Mouse (Mus musculus) lung, embryonic 15.5 days (tissue): ENCODE measurements around the gene Sdhaf1. TPM values are rescaled to one million over a fixed set of nuclear protein-coding genes. Genes with fewer than 3 reads are reported as not detected.

Experiments
- ATAC-seq: fragments of 200-750 bp; cut with Nextera tagmentation; 2 replicates; pipeline ENCODE4 v1.8.0; 2017; ENCODE audit warnings: moderate number of reproducible peaks, borderline replicate concordance; ENCODE audit not compliant: low FRiP score, low TSS enrichment; ENCODE audit errors: extremely low read depth
- H3K27ac ChIP-seq: fragments of 300-500 bp; sonication (generic); 2 replicates; pipeline ENCODE4 v1.5.1; 2015; ENCODE audit warnings: moderate library complexity, mild to moderate bottlenecking, inconsistent platforms
- H3K27me3 ChIP-seq: fragments of 300-500 bp; sonication (generic); 2 replicates; pipeline ENCODE4 v1.6.1; 2015; ENCODE audit warnings: inconsistent platforms
- H3K36me3 ChIP-seq: fragments of 300-500 bp; sonication (generic); 2 replicates; pipeline ENCODE4 v1.6.1; 2015; ENCODE audit warnings: inconsistent platforms
- H3K4me1 ChIP-seq: fragments of 300-500 bp; sonication (generic); 2 replicates; pipeline ENCODE4 v1.6.1; 2015; ENCODE audit warnings: inconsistent platforms
- H3K4me2 ChIP-seq: fragments of 300-500 bp; sonication (generic); 2 replicates; pipeline ENCODE4 v1.6.1; 2015; ENCODE audit warnings: inconsistent platforms, mild to moderate bottlenecking, moderate library complexity
- H3K4me3 ChIP-seq: fragments of 300-500 bp; sonication (generic); 2 replicates; pipeline ENCODE4 v1.5.1; 2015; ENCODE audit warnings: mild to moderate bottlenecking, inconsistent platforms
- H3K9ac ChIP-seq: fragments of 300-500 bp; sonication (generic); 2 replicates; pipeline ENCODE4 v1.6.1; 2015; ENCODE audit warnings: inconsistent platforms
- H3K9me3 ChIP-seq: fragments of 300-500 bp; sonication (generic); 2 replicates; pipeline ENCODE4 v1.6.1; 2016; ENCODE audit warnings: inconsistent platforms
- WGBS: fragments of 180-500 bp; shearing (Covaris S2); methylation state at CpG from one replicate; pipeline ENCODE4 v1.1.7; 2015; 5-methylcytosine and 5-hydroxymethylcytosine counted together
- polyA plus RNA-seq: library from polyadenylated mRNA; unstranded; fragments of >200 nt; fragmentation: Nextera tagmentation; extraction: Ambion mirVana; gene quantifications from 2 replicates; pipeline ENCODE4 v1.2.1, GENCODE M21; 2015

Sdhaf1 gene
- polyA plus RNA-seq, 1 experiment from 2014 or later = 19.5 TPM

DNA sequence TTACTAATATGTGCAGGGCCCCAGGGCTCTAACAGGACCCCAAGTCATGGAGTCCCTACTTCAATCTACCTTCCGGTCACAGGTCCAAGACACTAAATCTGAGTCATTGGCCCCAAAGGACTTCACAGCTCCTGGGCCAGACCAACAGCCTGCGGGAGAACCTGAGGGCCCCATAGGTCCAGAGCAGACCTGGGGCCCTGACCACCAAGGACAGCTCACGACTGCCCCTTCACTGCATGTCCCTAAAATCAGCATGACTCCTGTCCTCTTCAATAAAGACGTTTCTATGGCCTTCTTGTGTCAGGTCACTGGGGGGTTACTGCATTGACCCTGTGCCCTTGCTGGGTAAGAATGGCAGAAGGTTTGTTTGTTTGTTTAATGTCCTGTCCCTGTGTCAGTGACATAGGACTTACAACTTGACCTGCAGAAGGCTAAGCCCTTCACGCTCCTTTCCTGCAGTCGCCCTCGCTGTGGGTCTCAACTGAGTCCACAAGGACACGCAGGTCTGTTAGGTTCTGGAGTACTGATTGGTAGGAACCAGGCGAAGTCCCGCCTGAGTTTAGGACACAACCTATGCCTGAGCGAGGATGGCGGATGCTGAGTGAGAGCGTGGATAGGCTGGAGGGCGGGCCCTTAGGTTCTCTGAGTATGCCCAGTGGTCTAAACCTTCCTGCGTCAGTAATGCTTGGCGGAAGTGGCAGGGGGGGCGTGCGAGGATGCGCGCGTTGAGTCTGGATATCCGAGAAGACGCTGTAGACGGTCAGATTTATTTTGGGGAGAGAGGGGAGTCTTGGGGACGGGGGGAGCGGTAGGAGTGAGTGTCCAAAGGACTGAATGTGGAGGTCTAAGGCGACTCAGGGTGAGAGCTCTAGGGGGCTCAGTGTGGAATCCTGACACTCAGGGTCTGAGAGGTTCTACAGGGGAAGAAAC lies 15.4 kb downstream of the Sdhaf1 start, which contains the start of gene Alkbh6:
Gene Alkbh6, plus strand, starts transcription at position 642 of the 930 bp plus-strand sequence.
- Histone ChIP-seq H3K9me3 (no peaks in the 10 kb centered on the region), H3K27me3 (no peaks in the 10 kb centered on the region), H3K9ac (peak within 1 kb of the TSS; percentile 48), H3K4me1 (peaks cover 13% of the 10 kb centered on the region), H3K4me3 (peak within 1 kb of the TSS; percentile 59), H3K27ac (peak within 1 kb of the TSS; percentile 41; the same call in 1 of the 2 replicates), H3K4me2 (peak within 1 kb of the TSS; percentile 83), H3K36me3 (peaks cover 5% of the 10 kb centered on the region; the same call in 1 of the 2 replicates)
- ATAC-seq = peak; percentile 99
- WGBS = 3% methylated on average over 27 of the region's 27 CpGs

DNA sequence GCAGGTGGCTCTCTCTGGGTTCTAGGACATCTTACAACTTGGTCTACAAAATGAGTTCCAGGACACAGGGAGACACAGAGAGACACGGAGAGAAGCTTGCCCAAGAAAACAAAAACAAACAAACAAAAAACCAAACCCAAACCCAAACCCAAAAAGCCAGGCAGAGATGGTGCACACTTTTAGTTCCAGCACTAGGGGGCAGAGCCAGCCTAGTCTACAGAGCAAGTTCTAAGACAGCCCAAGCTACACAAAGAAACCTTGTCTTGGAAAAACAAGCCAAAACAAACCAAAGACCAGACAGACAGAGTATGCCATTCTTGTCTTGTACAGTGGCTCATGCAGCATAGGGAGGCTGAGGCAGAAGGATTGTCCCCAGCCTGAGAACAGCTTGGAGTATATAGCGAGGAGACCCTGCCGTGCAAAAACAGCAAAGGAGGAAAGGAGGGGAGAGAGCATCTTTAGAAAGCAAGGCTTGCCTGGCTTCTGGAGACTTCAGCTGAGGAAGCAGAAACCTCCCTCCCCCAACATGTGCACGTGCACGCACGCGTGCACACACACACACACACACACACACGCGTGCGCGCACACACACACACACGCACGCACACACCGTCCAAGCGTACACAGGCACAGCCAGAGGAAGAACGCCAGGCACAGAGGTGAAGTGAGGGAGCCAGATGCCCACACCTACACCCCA lies 17.5 kb downstream of the Sdhaf1 start:
- Histone ChIP-seq H3K4me2 (no peak overlapping the region), H3K4me3 (no peak overlapping the region), H3K9me3 (no peaks in the 10 kb centered on the region), H3K4me1 (peaks cover 13% of the 10 kb centered on the region), H3K27ac (no peak overlapping the region), H3K27me3 (no peaks in the 10 kb centered on the region), H3K9ac (no peak overlapping the region), H3K36me3 (peaks cover 19% of the 10 kb centered on the region; the same call in 1 of the 2 replicates)
- WGBS = 90% methylated on average over 16 of the region's 16 CpGs
- no peak for ATAC-seq

DNA sequence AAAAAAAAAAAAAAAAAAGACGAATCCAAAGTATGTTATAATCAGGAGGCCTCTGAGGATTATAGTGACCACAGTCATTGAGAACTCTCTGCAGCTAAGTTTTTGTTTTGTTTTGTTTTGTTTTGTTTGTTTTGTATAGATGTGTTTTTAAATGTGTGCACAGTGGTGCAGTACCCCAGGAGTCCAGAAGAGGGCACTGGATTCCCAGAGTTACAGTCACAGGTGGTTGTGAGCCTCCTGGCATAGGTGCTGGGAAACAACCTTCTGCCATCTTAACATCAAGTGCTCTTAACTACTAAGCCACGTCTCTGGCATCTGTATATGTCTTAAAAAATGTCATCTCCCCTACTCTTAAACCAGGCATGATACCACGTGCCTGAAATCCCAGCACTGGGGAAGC lies 22.8 kb downstream of the Sdhaf1 start:
- Histone ChIP-seq H3K36me3 (peaks cover 22% of the 10 kb centered on the region), H3K4me2 (no peak overlapping the region), H3K9ac (no peak overlapping the region), H3K4me1 (no peaks in the 10 kb centered on the region), H3K9me3 (no peaks in the 10 kb centered on the region), H3K27me3 (no peaks in the 10 kb centered on the region), H3K27ac (no peak overlapping the region), H3K4me3 (no peak overlapping the region)
- no peak for ATAC-seq
- WGBS = 46% methylated on average over 3 of the region's 3 CpGs

DNA sequence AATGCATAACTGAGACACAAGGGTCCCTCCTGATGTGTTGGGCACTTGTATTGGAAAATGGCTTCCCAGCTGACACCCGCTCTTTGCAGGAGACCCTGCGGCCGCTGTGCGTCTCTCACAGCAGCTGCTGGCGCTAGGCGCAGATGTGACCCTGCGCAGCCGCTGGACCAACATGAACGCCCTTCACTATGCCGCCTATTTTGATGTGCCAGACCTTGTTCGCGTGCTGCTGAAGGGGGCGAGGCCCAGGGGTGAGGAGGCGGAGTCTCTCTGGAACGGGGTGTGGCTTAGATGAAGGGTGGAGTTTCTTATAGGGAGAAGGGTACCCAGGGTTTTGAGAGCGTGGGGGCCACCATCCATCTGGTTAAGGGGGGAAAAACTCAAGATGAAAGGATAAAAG lies 26.4 kb downstream of the Sdhaf1 start:
- no peak for ATAC-seq
- Histone ChIP-seq H3K9me3 (no peaks in the 10 kb centered on the region), H3K36me3 (peaks cover 12% of the 10 kb centered on the region; the same call in 1 of the 2 replicates), H3K27me3 (no peaks in the 10 kb centered on the region), H3K4me3 (no peak overlapping the region), H3K9ac (no peak overlapping the region), H3K4me1 (no peaks in the 10 kb centered on the region; the same call in none of the 2 replicates), H3K27ac (no peak overlapping the region), H3K4me2 (no peak overlapping the region)
- whole genome bisulfite sequencing = 69% methylated on average over 16 of the region's 16 CpGs

DNA sequence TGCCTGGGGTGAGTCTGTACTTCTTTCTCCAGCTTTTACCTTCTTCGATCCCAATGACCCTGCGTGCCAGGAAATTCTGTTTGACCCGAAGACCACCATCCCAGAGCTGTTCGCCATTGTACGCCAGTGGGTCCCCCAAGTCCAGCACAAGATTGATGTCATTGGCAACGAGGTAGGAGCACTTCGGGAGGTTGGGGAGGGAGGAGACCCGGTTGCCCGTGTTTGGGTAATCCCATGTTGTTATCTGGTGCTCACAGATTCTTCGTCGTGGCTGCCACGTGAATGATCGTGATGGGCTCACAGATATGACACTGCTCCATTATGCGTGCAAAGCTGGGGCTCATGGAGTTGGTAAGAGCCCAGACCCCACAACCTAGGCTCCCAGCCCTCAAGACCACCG lies 26.9 kb downstream of the Sdhaf1 start:
- H3K9ac ChIP-seq = no peak overlapping the region
- ATAC-seq = no peak
- no peaks in the 10 kb centered on the region; the same call in none of the 2 replicates for H3K4me1 ChIP-seq
- H3K4me2 ChIP-seq = no peak overlapping the region
- H3K9me3 ChIP-seq = no peaks in the 10 kb centered on the region
- WGBS = 90% methylated on average over 15 of the region's 15 CpGs
- no peak overlapping the region for H3K27ac ChIP-seq
- H3K4me3 ChIP-seq = no peak overlapping the region
- no peaks in the 10 kb centered on the region for H3K27me3 ChIP-seq
- H3K36me3 ChIP-seq = peaks cover 8% of the 10 kb centered on the region; the same call in 1 of the 2 replicates

DNA sequence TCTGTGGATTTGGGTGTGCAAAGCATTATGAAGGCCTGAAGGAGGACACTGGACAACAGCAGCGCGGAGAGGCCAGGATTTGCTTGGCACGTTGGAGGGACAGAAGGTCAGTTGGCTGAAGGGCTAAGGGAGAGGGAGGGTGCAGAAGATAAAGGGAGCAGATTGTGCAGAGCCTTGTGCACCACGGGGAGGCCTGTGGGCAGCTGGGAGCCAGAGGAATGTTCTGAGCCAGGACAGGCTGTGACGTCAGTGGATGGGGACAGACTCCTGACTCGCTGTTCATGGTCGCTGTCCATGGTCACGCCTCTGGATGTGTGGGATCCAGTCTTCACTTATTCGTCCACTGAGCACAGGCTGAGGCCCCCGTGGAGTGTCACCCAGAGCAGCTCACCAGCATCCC lies 28.6 kb downstream of the Sdhaf1 start:
- Histone ChIP-seq H3K4me3 (no peak overlapping the region), H3K9me3 (no peaks in the 10 kb centered on the region), H3K4me2 (no peak overlapping the region), H3K9ac (no peak overlapping the region), H3K36me3 (peaks cover 3% of the 10 kb centered on the region; the same call in 1 of the 2 replicates), H3K27me3 (no peaks in the 10 kb centered on the region), H3K4me1 (no peaks in the 10 kb centered on the region; the same call in none of the 2 replicates), H3K27ac (no peak overlapping the region)
- ATAC-seq = no peak
- 56% methylated on average over 10 of the region's 10 CpGs for WGBS

DNA sequence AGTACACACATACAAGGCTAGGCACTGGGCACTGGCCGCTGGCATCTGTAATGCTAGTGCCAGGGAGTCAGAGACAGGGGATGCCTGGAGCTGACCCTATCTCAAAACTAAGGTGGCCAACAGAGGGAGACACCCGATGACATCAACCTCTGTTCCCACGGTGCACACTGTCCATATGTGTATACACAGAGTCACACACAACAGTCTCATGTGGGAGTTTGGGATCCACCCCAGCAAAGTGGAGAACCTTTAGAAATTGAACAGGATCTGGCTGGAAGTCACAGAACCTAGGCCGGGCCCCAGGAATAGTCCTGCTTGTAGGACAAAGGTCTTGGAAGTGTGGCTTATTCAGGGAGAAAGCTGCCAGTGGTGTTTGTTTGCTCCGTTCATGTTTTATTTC lies 29.4 kb downstream of the Sdhaf1 start:
- peaks cover 3% of the 10 kb centered on the region; the same call in 1 of the 2 replicates for H3K36me3 ChIP-seq
- 82% methylated on average over 5 of the region's 5 CpGs for WGBS

DNA sequence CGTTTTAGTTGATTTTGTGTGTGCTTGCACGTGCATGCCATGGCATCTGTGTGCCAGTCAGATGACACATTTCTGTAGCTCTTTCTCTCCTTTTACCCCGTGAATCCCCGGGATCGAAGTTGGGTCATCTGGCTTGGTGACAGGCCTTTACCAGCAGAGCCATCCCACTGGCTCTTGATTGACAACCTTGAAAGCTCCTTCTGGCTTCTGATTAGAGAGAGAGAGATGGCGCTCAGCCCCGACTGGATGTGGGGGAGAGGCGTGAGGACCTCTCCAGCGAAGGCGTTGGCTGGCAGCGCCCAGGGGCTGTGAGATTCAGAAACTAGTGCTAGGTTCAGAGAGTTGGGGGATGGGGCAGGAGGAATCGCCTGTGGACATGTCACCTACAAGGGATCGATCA lies 29.9 kb downstream of the Sdhaf1 start:
- Histone ChIP-seq H3K36me3 (peaks cover 3% of the 10 kb centered on the region; the same call in 1 of the 2 replicates), H3K27me3 (no peaks in the 10 kb centered on the region), H3K4me2 (no peak overlapping the region), H3K4me3 (no peak overlapping the region), H3K4me1 (no peaks in the 10 kb centered on the region; the same call in none of the 2 replicates), H3K9me3 (no peaks in the 10 kb centered on the region), H3K9ac (no peak overlapping the region), H3K27ac (no peak overlapping the region)
- 73% methylated on average over 13 of the region's 13 CpGs for WGBS
- ATAC-seq = no peak

More for the DNA sequence above, 29.4 kb downstream of the Sdhaf1 start:
- Histone ChIP-seq H3K9me3 (no peaks in the 10 kb centered on the region), H3K4me3 (no peak overlapping the region), H3K4me1 (no peaks in the 10 kb centered on the region; the same call in none of the 2 replicates), H3K9ac (no peak overlapping the region), H3K27me3 (no peaks in the 10 kb centered on the region), H3K4me2 (no peak overlapping the region), H3K27ac (no peak overlapping the region)
- ATAC-seq = no peak

DNA sequence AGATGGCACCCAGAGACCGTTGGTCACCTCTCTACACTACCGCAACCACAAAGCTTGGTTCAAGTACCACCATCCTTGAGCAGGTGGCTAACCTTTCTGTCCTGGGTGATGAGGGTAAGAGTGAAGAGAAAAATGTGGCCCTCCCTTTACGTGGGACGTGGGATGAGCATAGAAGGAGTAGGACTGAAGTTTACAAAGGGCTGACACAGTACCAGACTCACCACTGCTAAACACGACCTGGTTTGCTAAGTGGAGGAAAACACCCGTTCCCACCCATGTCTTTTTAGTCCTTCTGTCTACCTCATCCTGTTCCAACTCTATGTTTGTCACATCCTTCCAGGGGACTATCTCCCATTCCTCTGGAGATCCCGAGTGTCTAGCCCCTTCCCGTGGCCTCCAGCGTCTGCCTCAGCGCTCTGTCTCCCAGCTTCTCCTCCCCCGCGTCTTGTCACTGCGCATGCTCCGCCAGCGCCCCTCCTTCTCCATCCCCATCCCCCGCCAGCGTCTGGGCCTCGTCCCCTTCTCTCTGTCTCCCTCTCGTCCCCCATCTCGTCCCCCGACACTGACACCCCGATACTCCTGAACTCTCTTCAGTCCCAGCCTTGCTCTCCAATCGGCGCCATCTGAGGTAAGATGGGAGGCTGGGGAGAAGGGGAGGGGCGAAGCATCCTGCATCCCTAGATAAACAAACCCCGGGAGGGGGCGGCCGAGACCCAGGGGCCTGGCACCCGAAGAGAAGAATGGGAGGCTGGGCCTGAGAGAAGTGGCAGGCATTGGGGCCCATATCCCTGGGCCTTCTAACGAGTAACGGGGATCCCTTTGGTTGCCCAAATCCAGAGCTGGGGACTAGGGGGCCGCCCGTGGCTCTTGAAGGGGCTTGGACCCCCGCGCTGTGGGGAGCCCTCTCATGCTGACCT lies 32.2 kb downstream of the Sdhaf1 start, which contains the start of gene Clip3:
Gene Clip3, plus strand, starts transcription at position 514 of the 917 bp plus-strand sequence.
- H3K4me3 ChIP-seq = peak within 1 kb of the TSS; percentile 62
- H3K9ac ChIP-seq = peak within 1 kb of the TSS; percentile 50
- H3K36me3 ChIP-seq = no peaks in the 10 kb centered on the region
- peak within 1 kb of the TSS; percentile 59 for H3K4me2 ChIP-seq
- H3K27ac ChIP-seq = no peak within 1 kb of the TSS
- no peaks in the 10 kb centered on the region for H3K27me3 ChIP-seq
- H3K9me3 ChIP-seq = no peaks in the 10 kb centered on the region
- 7% methylated on average over 35 of the region's 35 CpGs for WGBS
- ATAC-seq = peak; percentile 85; the same call in 1 of the 2 replicates
- no peaks in the 10 kb centered on the region; the same call in none of the 2 replicates for H3K4me1 ChIP-seq

DNA sequence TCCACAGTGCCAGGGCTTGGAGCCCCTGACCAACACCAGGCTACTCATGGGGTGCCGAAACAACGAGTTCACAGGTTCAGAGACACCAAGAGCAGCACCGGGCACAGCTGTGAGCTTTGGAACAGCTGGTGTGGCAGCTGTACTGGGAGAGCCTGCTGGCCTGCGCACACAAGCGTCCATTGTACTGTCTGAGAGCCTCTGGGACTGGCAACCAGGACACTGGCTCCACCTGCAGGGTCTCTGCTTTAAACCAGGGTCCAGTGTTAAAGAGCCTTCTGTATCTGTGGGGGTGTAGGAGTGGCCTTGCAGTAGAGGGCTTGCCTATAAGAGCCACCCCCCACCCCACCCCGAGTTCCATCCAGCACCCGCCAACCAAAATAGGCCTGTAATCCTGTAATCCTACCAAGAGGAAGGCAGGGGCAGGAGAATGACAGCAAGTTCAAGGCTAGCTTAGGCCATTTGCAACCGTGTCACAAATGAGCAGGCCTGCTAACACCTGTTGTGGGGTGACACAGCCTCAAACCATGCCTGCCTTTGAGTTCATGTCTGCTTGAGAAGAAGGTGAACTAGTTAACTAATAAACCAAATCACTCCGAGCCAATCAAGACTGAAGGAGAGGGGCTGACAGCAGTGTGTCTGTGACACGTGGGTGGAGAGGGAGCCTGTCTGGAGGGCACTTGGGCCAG lies 33.8 kb downstream of the Sdhaf1 start:
- WGBS = 57% methylated on average over 10 of the region's 10 CpGs
- Histone ChIP-seq H3K36me3 (no peaks in the 10 kb centered on the region), H3K9me3 (no peaks in the 10 kb centered on the region), H3K27me3 (no peaks in the 10 kb centered on the region), H3K4me2 (no peak overlapping the region), H3K9ac (no peak overlapping the region), H3K4me1 (no peaks in the 10 kb centered on the region; the same call in none of the 2 replicates), H3K27ac (no peak overlapping the region), H3K4me3 (no peak overlapping the region)
- ATAC-seq = no peak
